Mouse (Mus musculus): ENCODE data around the gene Gm11011. TPM values are rescaled to one million over a fixed set of nuclear protein-coding genes. Genes with fewer than 3 reads are reported as not detected.
"Not testable (repeated sequence)": the region's sequence is repeated elsewhere in the genome, so short reads cannot be mapped to it uniquely, and the experiment has no call there.

Gm11011 gene
- polyA plus RNA-seq (2012), result not detected in 2 replicates

DNA sequence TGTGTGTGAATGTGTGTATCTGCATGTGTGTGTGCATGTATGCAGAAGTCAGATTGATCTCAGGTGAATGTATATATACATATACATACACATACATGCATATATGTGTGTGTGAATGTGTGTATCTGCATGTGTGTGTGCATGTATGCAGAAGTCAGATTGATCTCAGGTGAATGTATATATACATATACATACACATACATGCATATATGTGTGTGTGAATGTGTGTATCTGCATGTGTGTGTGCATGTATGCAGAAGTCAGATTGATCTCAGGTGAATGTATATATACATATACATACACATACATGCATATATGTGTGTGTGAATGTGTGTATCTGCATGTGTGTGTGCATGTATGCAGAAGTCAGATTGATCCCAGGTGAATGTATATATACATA, at the start of gene Gm11011:
Gm11011 (minus strand) TSS at position 101 of the 400 bp plus-strand sequence.
- H3K4me3 ChIP-seq (replicated peaks); H3K4me1 ChIP-seq (ENCODE audit: control insufficient read depth): not testable (repeated sequence)
- H3K9me3 ChIP-seq (ENCODE audit: control insufficient read depth, low read length), result peaks cover 51% of the 10 kb centered on the region

GRCm38 (mm10) chr2:169636414-169636813, 48.9 kb upstream of the Gm11011 start:
- Histone ChIP-seq H3K27me3 (ENCODE audit: control insufficient read depth) (peaks cover 9% of the 10 kb centered on the region), H3K9me3 (ENCODE audit: control insufficient read depth, low read length) (peaks cover 3% of the 10 kb centered on the region; the same call in 1 of the 2 replicates), H3K4me3 (replicated peaks) (no peak overlapping the region), H3K4me1 (ENCODE audit: control insufficient read depth) (no peaks in the 10 kb centered on the region), H3K36me3 (ENCODE audit: control insufficient read depth) (no peaks in the 10 kb centered on the region)
- TF ChIP-seq GATA1 (IDR thresholded peaks at IDR 0.05; ENCODE audit: low read length) (no peak), TAL1 (IDR thresholded peaks at IDR 0.05; ENCODE audit: low read length) (no peak)

More for the DNA sequence above, at the start of gene Gm11011:
- not testable (repeated sequence) for H3K27me3 ChIP-seq (ENCODE audit: control insufficient read depth); H3K36me3 ChIP-seq (ENCODE audit: control insufficient read depth)

- no peaks in the 10 kb centered on the region for H3K36me3 ChIP-seq (ENCODE audit: control insufficient read depth)
- peaks cover 9% of the 10 kb centered on the region for H3K27me3 ChIP-seq (ENCODE audit: control insufficient read depth)
- H3K4me1 ChIP-seq (ENCODE audit: control insufficient read depth), result no peaks in the 10 kb centered on the region
- H3K9me3 ChIP-seq (ENCODE audit: control insufficient read depth, low read length), result peaks cover 2% of the 10 kb centered on the region; the same call in 1 of the 2 replicates
- H3K4me3 ChIP-seq (replicated peaks), result no peak overlapping the region
- no peak for TF ChIP-seq GATA1 (IDR thresholded peaks at IDR 0.05; ENCODE audit: low read length)
- no peak for TF ChIP-seq TAL1 (IDR thresholded peaks at IDR 0.05; ENCODE audit: low read length)
Measured at GRCm38 (mm10) chr2:169635428-169635827, 47.9 kb upstream of the Gm11011 start.

DNA sequence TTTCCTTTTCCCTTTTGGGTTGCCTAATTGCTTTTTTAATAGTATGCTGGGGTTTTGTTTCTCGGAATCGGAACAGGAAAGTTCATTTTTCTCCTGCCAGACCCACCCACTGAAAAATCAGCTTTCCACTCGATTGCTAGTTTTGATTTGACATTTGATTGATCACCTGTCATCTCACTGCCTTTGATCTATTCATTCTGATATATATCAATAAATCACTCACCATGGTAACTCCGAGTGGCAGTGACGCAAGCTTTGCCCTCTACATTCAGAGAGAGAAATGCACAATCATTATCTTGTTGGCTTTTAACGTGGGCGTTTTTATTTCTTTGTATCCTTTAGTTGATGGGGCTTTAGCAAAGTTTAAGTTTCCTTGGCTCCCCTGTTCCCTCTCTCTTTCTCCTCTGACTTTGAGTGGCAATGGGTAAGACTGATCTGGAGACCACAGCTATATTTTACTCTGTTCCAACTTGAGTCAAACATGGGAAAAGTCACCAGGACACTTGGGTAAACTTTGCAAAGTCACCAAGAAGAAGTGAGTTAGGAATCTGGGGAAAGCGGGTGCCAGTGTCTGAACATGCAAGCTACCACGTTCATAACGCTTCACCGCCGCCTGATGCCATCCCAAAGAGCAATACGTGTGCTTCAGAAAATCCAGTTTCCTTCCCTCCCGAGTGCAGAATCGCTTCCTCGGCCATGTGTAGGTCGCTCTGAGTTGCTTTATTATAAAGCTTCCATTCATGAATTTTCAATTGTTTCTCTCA, 47.3 kb upstream of the Gm11011 start:
- H3K9me3 ChIP-seq (ENCODE audit: control insufficient read depth, low read length), result peaks cover 2% of the 10 kb centered on the region; the same call in 1 of the 2 replicates
- TF ChIP-seq GATA1 (IDR thresholded peaks at IDR 0.05; ENCODE audit: low read length), result no peak
- no peak for TF ChIP-seq TAL1 (IDR thresholded peaks at IDR 0.05; ENCODE audit: low read length)
- no peaks in the 10 kb centered on the region for H3K36me3 ChIP-seq (ENCODE audit: control insufficient read depth)
- H3K4me1 ChIP-seq (ENCODE audit: control insufficient read depth), result no peaks in the 10 kb centered on the region
- peak overlapping the region; percentile 51 for H3K4me3 ChIP-seq (replicated peaks)
- H3K27me3 ChIP-seq (ENCODE audit: control insufficient read depth), result peaks cover 9% of the 10 kb centered on the region

DNA sequence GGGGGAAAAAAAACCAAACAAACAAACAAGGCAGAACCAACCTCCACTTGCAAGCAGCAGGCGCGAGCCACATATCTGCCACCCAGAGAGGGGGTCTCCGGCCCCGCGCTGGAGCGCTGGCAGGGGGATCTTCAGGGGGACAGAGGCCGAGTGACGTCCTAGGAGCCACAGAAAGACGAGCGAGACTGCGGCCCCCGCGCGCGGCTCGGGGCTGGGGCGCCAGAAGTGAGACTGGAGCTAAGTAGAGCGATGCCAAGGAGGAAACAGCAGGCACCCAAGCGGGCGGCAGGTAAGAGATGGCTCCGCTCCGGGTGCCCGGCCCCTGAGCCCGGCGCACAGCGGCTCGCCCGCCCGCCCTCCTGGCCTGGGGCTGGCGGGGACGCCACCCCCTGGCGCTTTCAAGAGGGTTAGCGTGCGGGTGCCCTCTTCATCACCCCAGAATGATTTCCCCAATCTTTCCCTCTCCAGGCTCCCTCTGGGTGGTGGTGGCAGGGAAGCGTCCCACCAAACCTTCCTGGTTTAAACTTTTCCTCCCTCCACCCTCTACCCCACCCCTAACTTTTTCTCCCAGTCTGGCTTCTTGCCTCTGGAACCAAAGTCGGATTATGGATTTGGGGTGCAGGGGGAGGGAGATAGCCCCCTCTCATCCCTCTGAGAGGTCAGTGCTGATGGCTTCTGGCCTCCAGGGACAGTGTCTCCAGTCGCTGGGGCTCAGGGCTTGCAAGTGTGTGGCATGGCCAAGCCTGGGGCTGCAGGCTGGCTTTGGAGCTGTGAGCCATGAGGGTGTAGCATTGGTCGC, 46.1 kb upstream of the Gm11011 start:
- Histone ChIP-seq H3K4me1 (ENCODE audit: control insufficient read depth) (no peaks in the 10 kb centered on the region), H3K9me3 (ENCODE audit: control insufficient read depth, low read length) (peaks cover 2% of the 10 kb centered on the region; the same call in 1 of the 2 replicates), H3K4me3 (replicated peaks) (peak overlapping the region; percentile 51), H3K27me3 (ENCODE audit: control insufficient read depth) (peaks cover 9% of the 10 kb centered on the region), H3K36me3 (ENCODE audit: control insufficient read depth) (no peaks in the 10 kb centered on the region)
- no peak for TF ChIP-seq GATA1 (IDR thresholded peaks at IDR 0.05; ENCODE audit: low read length)
- TF ChIP-seq TAL1 (IDR thresholded peaks at IDR 0.05; ENCODE audit: low read length), result no peak

DNA sequence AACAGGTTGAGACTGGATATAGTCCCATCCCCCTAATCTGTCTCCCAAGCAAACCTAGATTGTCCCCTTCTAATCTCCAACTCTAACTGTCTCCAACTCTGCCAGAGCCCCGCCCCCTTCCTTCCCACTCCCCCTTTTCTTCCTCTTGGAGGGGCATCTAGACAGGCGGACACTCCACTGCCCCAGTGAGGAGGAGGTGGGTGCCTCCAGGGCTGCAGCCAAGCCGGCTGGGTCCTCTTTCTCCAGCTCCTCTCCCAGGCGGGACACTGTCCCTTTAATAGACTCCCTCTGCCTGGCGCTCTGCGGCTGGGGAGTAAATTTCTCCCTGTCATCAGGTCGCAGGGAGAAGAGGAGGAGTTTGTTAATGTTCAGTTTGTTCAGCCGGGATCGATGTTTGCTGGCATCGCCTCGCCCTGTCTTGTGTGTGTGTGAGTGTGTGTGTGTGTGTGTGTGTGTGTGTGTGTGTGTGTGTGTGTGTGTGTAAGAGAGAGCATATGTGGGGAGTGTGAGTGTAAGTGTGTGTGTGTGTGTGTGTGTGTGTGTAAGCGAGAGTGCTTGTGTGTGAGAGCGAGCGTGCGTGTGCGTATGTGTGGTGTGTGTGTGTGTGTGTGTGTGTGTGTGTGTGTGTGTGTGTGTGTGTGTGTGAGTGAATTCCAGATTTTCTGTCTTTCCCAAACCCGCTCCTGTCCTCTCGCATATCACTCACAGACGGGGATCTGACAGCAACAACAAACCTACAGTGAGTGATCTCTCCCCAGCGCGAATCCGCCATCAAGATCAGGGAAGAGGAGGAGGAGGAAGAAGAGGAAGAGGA, 45.0 kb upstream of the Gm11011 start, which contains the start of gene Tshz2:
Tshz2 (plus strand) TSS at position 676 of the 814 bp plus-strand sequence.
- H3K4me3 ChIP-seq (replicated peaks), result peak within 1 kb of the TSS; percentile 51
- no peaks in the 10 kb centered on the region for H3K4me1 ChIP-seq (ENCODE audit: control insufficient read depth)
- H3K36me3 ChIP-seq (ENCODE audit: control insufficient read depth), result no peaks in the 10 kb centered on the region
- peaks cover 9% of the 10 kb centered on the region for H3K27me3 ChIP-seq (ENCODE audit: control insufficient read depth)
- TF ChIP-seq TAL1 (IDR thresholded peaks at IDR 0.05; ENCODE audit: low read length) (no peak), GATA1 (IDR thresholded peaks at IDR 0.05; ENCODE audit: low read length) (no peak)
- peaks cover 2% of the 10 kb centered on the region; the same call in 1 of the 2 replicates for H3K9me3 ChIP-seq (ENCODE audit: control insufficient read depth, low read length)

DNA sequence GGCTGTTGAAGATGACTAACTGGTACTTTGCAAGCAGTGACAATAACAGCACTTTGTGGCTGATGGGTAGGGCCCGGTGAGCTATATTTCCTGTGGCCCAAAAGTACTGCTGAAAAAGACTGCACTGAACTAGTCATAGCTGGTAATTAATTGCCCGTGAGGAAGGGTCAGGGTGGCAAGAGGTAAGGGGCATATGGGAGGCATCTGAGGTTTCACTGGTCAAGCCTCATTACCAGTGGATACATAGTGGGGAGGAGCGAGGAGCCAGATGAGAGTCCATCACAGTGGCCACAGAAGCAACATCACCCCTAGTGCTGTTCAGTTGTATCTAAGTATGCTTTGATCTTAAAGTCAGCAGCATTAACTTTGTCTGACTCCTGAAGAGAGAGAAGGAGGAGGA, 42.5 kb upstream of the Gm11011 start:
- H3K4me1 ChIP-seq (ENCODE audit: control insufficient read depth), result no peaks in the 10 kb centered on the region
- peaks cover 2% of the 10 kb centered on the region; the same call in 1 of the 2 replicates for H3K9me3 ChIP-seq (ENCODE audit: control insufficient read depth, low read length)
- TF ChIP-seq GATA1 (IDR thresholded peaks at IDR 0.05; ENCODE audit: low read length) (no peak), TAL1 (IDR thresholded peaks at IDR 0.05; ENCODE audit: low read length) (no peak)
- H3K4me3 ChIP-seq (replicated peaks), result no peak overlapping the region
- H3K36me3 ChIP-seq (ENCODE audit: control insufficient read depth), result no peaks in the 10 kb centered on the region
- peaks cover 9% of the 10 kb centered on the region for H3K27me3 ChIP-seq (ENCODE audit: control insufficient read depth)

- TF ChIP-seq TAL1 (IDR thresholded peaks at IDR 0.05; ENCODE audit: low read length) (no peak), GATA1 (IDR thresholded peaks at IDR 0.05; ENCODE audit: low read length) (no peak)
- H3K9me3 ChIP-seq (ENCODE audit: control insufficient read depth, low read length), result peaks cover 15% of the 10 kb centered on the region
- H3K4me1 ChIP-seq (ENCODE audit: control insufficient read depth), result no peaks in the 10 kb centered on the region
- no peaks in the 10 kb centered on the region for H3K27me3 ChIP-seq (ENCODE audit: control insufficient read depth)
- no peaks in the 10 kb centered on the region for H3K36me3 ChIP-seq (ENCODE audit: control insufficient read depth)
- no peak overlapping the region for H3K4me3 ChIP-seq (replicated peaks)
Measured at GRCm38 (mm10) chr2:169621201-169621710, 33.7 kb upstream of the Gm11011 start.

All from erythroblast, embryonic 14.5 days (primary cell).